Mouse (Mus musculus) C2C12 (cell line): ENCODE results near the gene Atp6v1b1.

Source experiments
- CTCF ChIP-seq: IDR thresholded peaks from one replicate; pipeline ENCODE4 v1.5.1; 2011; ENCODE audit not compliant: control insufficient read depth, insufficient read depth, insufficient read length
- FOSL1 ChIP-seq: IDR thresholded peaks from one replicate; pipeline ENCODE4 v1.8.0; 2011; ENCODE audit warnings: mild to moderate bottlenecking, low read length; ENCODE audit not compliant: poor library complexity, insufficient read depth, severe bottlenecking
- MAX ChIP-seq: IDR thresholded peaks from one replicate; pipeline ENCODE4 v1.6.1; 2011; ENCODE audit warnings: mild to moderate bottlenecking, control low read depth
- MYOD1 ChIP-seq: IDR thresholded peaks from one replicate; pipeline ENCODE4 v1.6.1; 2011; ENCODE audit warnings: low read depth; ENCODE audit not compliant: control insufficient read depth, insufficient read length
- MYOG ChIP-seq: IDR thresholded peaks from one replicate; pipeline ENCODE4 v1.6.1; 2011; ENCODE audit not compliant: control insufficient read depth, insufficient read length; ENCODE audit errors: extremely low read depth
- USF1 ChIP-seq: IDR thresholded peaks from one replicate; pipeline ENCODE4 v1.6.1; 2011; ENCODE audit warnings: low read depth, mild to moderate bottlenecking, control low read depth, moderate library complexity

DNA sequence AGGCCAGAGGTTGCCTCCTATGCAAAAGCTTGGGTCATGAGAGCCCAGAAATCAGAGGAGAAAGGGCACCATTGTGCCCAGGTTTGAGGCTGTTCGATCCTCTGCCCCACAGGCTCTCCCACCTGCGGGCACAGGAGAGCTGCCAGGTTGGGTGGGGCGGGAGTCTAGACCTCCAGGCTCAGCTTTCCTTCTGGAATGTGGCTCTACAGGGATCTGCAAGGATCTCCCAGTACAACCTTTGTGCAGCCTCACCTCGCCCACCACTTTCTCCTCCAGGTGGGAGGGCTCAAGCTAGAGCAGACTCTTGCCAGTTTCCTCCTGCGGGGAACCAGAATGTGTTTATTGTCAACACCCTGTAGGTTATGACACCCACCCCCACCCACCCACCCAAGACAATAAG is 1.8 kb downstream of the Atp6v1b1 start:
- TF ChIP-seq USF1: no peak
- TF ChIP-seq CTCF: no peak
- no peak for TF ChIP-seq FOSL1
- no peak for TF ChIP-seq MYOG
- TF ChIP-seq MAX: no peak
- TF ChIP-seq MYOD1: no peak
